Mouse (Mus musculus) kidney, adult 2 months (tissue): ENCODE measurements around the gene Hdac10.

Experiments
- CTCF ChIP-seq: fragments of 200-500 bp; conservative IDR thresholded peaks from 2 replicates; pipeline ENCODE4 v1.5.1; 2011; ENCODE audit warnings: low read depth, mild to moderate bottlenecking, control low read depth, low read length, moderate library complexity, mixed read lengths; ENCODE audit not compliant: insufficient read depth, insufficient read length
- POLR2A ChIP-seq: fragments of 200-500 bp; IDR thresholded peaks from one replicate; pipeline ENCODE4 v1.6.1; 2011; ENCODE audit warnings: low read depth, low read length, control low read depth

GRCm38 (mm10) chr15:89173024-89173905 lies 44.8 kb upstream of the Hdac10 start:
- no peak for TF ChIP-seq CTCF
- no peak for TF ChIP-seq POLR2A
